Mouse (Mus musculus) c-Kit-positive CD71-negative TER-119-negative erythroid progenitor cells, embryonic 14.5 days (primary cell): ENCODE results near the gene Camk1d.

Experiments
- DNase-seq: peaks from one replicate; pipeline ENCODE4 v3.0.0-alpha.2; 2013; ENCODE audit warnings: low read depth

Gene Camk1d

GRCm38 (mm10) chr2:5709911-5710310 is 4.4 kb downstream of the Camk1d start:
- DNase-seq, result no peak

GRCm38 (mm10) chr2:5707871-5708733 is 6.2 kb downstream of the Camk1d start:
- no peak for DNase-seq

GRCm38 (mm10) chr2:5706618-5707017 is 7.7 kb downstream of the Camk1d start:
- no peak for DNase-seq

- DNase-seq, result no peak
These were observed 11.9 kb downstream of the Camk1d start for GRCm38 (mm10) chr2:5702370-5702769.

GRCm38 (mm10) chr2:5700931-5701330 is 13.4 kb downstream of the Camk1d start:
- no peak for DNase-seq

GRCm38 (mm10) chr2:5698451-5698850 is 15.9 kb downstream of the Camk1d start:
- DNase-seq, result no peak

GRCm38 (mm10) chr2:5694094-5694493 is 20.2 kb downstream of the Camk1d start:
- DNase-seq, result no peak

GRCm38 (mm10) chr2:5691729-5692128 is 22.6 kb downstream of the Camk1d start:
- DNase-seq, result no peak

GRCm38 (mm10) chr2:5683366-5683765 is 30.9 kb downstream of the Camk1d start:
- DNase-seq, result no peak

GRCm38 (mm10) chr2:5681909-5682308 is 32.4 kb downstream of the Camk1d start:
- no peak for DNase-seq

GRCm38 (mm10) chr2:5681302-5681701 is 33.0 kb downstream of the Camk1d start:
- DNase-seq, result no peak

GRCm38 (mm10) chr2:5679055-5679454 is 35.3 kb downstream of the Camk1d start:
- DNase-seq, result no peak

GRCm38 (mm10) chr2:5677472-5677871 is 36.8 kb downstream of the Camk1d start:
- no peak for DNase-seq

- no peak for DNase-seq
These were observed 37.5 kb downstream of the Camk1d start for GRCm38 (mm10) chr2:5676786-5677185.

- no peak for DNase-seq
These were observed 38.2 kb downstream of the Camk1d start for GRCm38 (mm10) chr2:5676143-5676483.

- DNase-seq, result no peak
These were observed 38.7 kb downstream of the Camk1d start for GRCm38 (mm10) chr2:5675431-5676142.

- DNase-seq, result no peak
These were observed 39.8 kb downstream of the Camk1d start for GRCm38 (mm10) chr2:5674512-5674911.

- no peak for DNase-seq
These were observed 40.5 kb downstream of the Camk1d start for GRCm38 (mm10) chr2:5673816-5674215.

GRCm38 (mm10) chr2:5672906-5673589 is 41.3 kb downstream of the Camk1d start:
- no peak for DNase-seq

- DNase-seq, result no peak
These were observed 44.2 kb downstream of the Camk1d start for GRCm38 (mm10) chr2:5670146-5670545.

- DNase-seq, result no peak
These were observed 44.7 kb downstream of the Camk1d start for GRCm38 (mm10) chr2:5669498-5670040.

- no peak for DNase-seq
These were observed 45.4 kb downstream of the Camk1d start for GRCm38 (mm10) chr2:5668940-5669339.

GRCm38 (mm10) chr2:5663499-5663898 is 50.8 kb downstream of the Camk1d start:
- DNase-seq, result no peak
